Mouse (Mus musculus) embryonic fibroblast, embryonic 13.5 days (primary cell): ENCODE results near the gene Fcgr1. TPM values are rescaled to one million over a fixed set of nuclear protein-coding genes. Genes with fewer than 3 reads are reported as not detected.
A peak's percentile ranks its signal among the peaks of the same experiment; 100 is the strongest.
"Not testable (repeated sequence)": the region's sequence is repeated elsewhere in the genome, so short reads cannot be mapped to it uniquely, and the experiment has no call there.

Source experiments
- H3K27ac ChIP-seq: 2 replicates; pipeline ENCODE4 v1.5.1; 2012; ENCODE audit warnings: low read length, control low read depth, inconsistent platforms; ENCODE audit not compliant: insufficient read depth
- H3K4me1 ChIP-seq: 2 replicates; pipeline ENCODE4 v1.6.1; 2011; ENCODE audit warnings: low read length; ENCODE audit not compliant: control insufficient read depth, insufficient read depth
- H3K4me3 ChIP-seq: 2 replicates; pipeline ENCODE4 v1.5.1; 2011; ENCODE audit warnings: mild to moderate bottlenecking, control low read depth, low read length; ENCODE audit not compliant: insufficient read depth
- CTCF ChIP-seq: IDR thresholded peaks from 2 replicates; pipeline ENCODE4 v1.5.1; 2011; ENCODE audit warnings: mild to moderate bottlenecking, control low read depth, low read length, moderate library complexity, borderline replicate concordance; ENCODE audit not compliant: insufficient read depth
- POLR2A ChIP-seq: IDR thresholded peaks from 2 replicates; pipeline ENCODE4 v1.6.1; 2011; ENCODE audit warnings: low read depth, mild to moderate bottlenecking, control low read depth, low read length, moderate library complexity
- polyA plus RNA-seq: library from polyadenylated mRNA; stranded (reverse); fragments of >200 nt; gene quantifications from 2 replicates; pipeline ENCODE4 v1.2.4, GENCODE M21; 2011; ENCODE audit warnings: low read depth; ENCODE audit not compliant: missing spikeins, insufficient read length

Gene Fcgr1
- polyA plus RNA-seq, 1 experiment, result 0.61 TPM

DNA sequence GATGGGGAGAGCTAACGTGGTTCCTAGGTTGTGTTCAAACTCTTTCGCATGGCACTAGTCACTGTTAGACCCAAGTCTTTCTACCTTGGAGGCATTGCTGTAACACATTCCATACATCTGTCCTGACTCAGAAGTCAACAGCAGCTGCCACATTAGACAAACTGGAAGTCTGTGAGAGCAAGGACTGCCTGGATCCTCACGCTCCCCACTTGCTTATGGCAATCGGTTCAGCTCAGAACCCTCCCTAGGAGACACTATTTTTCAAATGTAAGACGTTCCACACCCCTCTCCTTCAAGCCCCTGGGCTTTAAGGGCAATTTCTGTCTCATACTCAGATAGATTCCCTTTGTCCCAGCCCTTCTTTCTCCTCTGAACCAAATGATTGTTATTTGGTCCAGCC, 8.3 kb upstream of the Fcgr1 start:
- Histone ChIP-seq H3K4me1 (no peaks in the 10 kb centered on the region), H3K27ac (no peak overlapping the region), H3K4me3 (no peak overlapping the region)
- TF ChIP-seq POLR2A (no peak), CTCF (no peak)

DNA sequence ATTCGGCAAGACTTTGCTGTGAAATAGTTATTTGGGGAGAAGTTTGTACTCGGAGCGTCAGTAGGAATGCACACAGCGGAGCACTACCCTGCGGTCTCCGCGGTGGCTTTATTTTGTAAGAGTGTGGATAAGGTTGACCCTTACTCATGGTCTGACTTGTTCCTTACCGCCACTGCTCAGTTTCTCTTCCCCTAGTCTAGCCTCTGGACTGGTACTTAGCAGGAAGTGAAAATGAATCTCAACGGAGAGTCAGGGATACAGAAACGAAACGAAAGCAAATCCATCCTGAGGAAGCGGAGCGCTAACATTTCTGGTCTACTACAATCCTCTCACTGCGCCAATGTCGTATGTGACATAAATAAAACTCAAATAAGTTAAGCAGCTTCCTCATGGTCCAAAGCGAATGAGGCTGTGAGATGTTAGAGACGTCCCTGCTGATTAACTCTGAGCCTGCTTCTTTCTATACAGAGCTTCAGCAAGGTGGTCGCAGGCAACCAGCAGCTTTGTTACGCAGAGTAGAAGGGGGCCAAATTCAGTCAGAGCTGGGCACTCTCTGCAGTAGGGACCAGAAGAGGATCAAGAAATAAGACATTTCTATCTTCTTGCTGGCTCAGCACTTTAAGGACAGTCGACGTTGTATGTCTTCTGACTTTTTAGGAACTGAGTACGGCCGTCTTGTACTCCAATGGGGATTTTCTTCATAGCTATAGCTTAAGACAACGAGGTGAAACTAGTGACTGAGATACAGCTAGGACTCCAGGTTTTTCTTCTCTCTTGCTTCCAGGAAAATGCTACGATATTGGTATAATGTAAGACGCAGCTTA, 7.1 kb upstream of the Fcgr1 start:
- Histone ChIP-seq H3K4me3 (peak overlapping the region; percentile 25), H3K4me1 (no peaks in the 10 kb centered on the region)
- TF ChIP-seq POLR2A, result no peak
- no peak for TF ChIP-seq CTCF

DNA sequence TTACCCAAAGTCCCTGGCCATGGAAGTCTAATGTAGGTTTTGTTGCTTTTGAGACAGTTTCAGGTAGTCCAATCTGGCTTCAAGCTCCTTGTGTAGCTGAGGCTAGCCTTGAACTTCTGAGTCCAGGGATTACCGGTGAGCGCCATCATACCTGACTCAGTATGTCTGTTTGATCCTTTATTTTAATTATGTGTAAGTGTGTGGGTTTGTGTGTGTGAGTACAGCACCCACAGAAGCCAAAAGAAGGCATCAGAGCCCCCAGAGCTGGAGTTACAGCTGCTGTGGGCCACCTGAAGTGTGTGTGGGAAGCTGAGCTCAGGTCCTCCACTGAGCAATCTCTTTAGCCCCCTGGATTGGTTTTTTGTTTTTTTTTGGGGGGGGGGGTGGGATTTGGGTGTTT, 5.8 kb upstream of the Fcgr1 start:
- no peak overlapping the region for H3K27ac ChIP-seq
- no peak for TF ChIP-seq POLR2A
- no peak for TF ChIP-seq CTCF
- no peak overlapping the region for H3K4me3 ChIP-seq
- H3K4me1 ChIP-seq, result no peaks in the 10 kb centered on the region

More for the DNA sequence above, 7.1 kb upstream of the Fcgr1 start:
- H3K27ac ChIP-seq, result no peak overlapping the region

DNA sequence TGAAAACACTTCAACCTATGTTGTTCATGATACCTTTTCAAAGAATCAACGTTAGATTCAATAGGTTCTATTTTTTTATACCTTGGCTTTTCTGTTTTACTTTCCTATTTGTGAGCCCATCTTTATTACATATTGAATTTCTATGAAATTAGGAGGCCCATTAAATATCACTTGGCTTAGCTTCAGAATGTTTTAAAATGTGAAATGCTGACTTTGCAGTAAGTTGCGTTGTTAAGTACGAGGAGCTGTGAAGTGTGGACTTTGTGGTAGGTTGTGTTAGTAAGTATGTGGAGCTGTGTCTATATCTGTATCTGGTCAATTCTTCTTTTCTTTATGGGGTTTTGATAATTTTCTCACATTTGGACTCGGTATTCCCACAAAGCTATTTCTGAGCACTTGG, 4.6 kb upstream of the Fcgr1 start:
- Histone ChIP-seq H3K4me1 (no peaks in the 10 kb centered on the region), H3K4me3 (no peak overlapping the region)
- TF ChIP-seq CTCF (no peak), POLR2A (no peak)

DNA sequence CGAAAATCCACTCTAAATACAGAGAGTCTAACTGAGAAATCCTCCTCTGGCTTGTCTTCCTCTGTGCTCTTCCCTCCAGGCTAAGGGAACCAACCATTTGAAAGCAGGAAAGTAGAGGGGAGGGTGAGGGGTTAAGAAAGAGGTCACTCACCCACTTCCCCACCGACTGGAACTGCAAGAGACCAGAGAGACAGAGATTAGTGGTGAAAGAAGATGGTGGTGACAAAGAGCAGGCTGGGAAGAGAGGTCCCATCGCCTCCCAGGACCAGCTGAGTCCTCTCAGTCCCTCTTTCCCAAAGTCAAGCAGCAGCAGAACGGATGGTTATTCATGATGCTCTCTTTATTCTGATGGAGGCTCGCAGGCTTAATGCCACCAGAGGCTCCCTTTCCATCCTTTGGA, 401 bp downstream of the Fcgr1 start:
- H3K4me3 ChIP-seq, result no peak overlapping the region
- no peaks in the 10 kb centered on the region for H3K4me1 ChIP-seq
- no peak for TF ChIP-seq POLR2A
- H3K27ac ChIP-seq, result no peak overlapping the region

More for the DNA sequence above, 4.6 kb upstream of the Fcgr1 start:
- H3K27ac ChIP-seq, result no peak overlapping the region

DNA sequence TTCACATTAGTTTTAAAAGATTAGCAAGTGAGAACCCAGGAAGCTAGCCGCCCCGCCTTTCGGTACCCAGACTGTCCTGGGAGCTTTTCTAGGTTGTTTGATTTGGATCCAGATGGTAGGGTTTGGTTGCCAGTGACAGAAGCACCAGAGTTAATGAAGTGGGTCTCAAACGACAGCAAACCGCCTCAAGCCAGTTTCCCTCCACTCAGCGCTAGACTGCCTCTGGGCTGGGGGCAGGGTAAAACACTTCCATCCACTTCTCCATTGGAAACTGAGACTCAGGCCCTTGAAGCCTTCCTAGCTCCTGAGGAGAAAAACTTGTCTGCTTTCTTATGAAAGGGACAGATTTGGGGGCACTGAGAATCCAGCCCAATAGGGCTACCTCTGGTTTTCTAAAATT, 1.1 kb downstream of the Fcgr1 start:
- TF ChIP-seq CTCF, result no peak
- no peak for TF ChIP-seq POLR2A
- Histone ChIP-seq H3K4me1 (no peaks in the 10 kb centered on the region), H3K27ac (no peak overlapping the region), H3K4me3 (no peak overlapping the region)

DNA sequence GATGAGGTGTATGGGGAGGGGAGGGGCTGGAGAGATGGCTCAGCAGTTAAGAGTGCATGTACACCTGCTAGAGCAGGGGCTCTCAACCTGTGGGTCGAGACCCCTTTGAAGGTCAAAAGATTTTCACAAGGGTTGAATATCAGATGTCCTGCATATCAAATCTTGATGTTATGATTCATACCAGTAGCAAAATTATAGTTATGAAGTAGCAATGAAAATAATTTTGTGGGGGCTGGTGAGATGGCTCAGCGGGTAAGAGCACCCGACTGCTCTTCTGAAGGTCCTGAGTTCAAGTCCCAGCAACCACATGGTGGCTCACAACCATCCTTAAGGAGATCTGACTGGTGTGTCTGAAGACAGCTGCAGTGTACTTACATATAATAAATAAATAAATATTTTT, 3.0 kb downstream of the Fcgr1 start:
- not testable (repeated sequence) for H3K4me3 ChIP-seq, H3K27ac ChIP-seq, H3K4me1 ChIP-seq

DNA sequence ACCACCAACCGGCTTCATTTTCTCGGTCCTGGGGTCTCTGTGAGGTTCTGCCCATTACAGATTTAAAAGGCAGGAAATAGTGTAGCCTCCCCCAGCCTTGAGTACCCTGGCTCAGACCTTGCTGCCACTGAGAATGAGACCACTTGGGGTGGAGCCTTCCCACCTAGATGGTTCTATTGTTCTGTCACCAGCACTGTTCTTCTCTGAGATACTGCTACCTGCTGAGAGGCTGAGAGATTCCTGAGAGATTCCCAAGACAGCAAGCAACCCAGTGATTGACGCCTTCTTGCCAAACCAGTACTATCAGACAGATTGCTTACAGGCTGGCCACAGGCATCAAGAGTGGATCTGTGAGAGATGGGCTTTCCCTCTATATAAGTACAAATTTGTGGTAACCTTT, 4.6 kb downstream of the Fcgr1 start:
- H3K4me1 ChIP-seq, result no peaks in the 10 kb centered on the region
- H3K27ac ChIP-seq, result no peak overlapping the region
- TF ChIP-seq POLR2A (no peak), CTCF (no peak)
- H3K4me3 ChIP-seq, result no peak overlapping the region

DNA sequence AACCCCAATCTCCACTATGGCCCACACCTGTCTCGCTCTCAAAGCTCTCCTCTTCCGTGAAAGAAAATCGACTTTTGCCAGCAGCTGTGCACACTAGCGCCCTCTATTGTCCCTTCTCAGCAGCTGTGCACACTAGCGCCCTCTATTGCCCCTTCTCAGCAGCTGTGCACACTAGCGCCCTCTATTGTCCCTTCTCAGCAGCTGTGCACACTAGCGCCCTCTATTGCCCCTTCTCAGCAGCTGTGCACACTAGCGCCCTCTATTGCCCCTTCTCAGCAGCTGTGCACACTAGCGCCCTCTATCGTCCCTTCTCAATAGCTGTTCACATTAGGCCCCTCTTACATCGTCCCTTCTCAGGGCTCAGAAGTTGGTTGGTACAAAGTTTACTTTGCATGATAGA, 6.4 kb downstream of the Fcgr1 start:
- peak; percentile 59 for TF ChIP-seq CTCF
- not testable (repeated sequence) for H3K27ac ChIP-seq, H3K4me3 ChIP-seq, H3K4me1 ChIP-seq

DNA sequence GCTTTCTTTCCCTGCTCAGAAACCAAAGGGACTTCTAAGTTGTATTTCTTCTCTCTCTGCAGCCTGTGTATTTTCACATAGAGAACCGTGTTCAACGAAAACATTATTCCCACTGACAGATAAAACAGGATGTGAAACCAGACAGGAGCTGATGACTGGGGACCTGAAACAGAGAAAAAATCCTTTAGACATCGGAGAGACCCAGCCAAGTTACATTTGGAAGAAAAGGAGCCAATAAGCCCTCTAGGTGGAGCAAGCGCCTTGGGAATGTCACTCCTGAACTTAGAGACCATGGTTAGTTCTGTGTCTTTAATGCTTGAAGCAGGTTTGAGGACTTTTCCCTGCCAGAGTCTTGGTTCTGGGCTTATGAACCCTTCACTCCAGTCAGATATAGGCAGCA, 9.3 kb downstream of the Fcgr1 start:
- TF ChIP-seq POLR2A, result no peak
- TF ChIP-seq CTCF, result no peak
- no peak overlapping the region for H3K27ac ChIP-seq
- no peak overlapping the region for H3K4me3 ChIP-seq
- H3K4me1 ChIP-seq, result no peaks in the 10 kb centered on the region

DNA sequence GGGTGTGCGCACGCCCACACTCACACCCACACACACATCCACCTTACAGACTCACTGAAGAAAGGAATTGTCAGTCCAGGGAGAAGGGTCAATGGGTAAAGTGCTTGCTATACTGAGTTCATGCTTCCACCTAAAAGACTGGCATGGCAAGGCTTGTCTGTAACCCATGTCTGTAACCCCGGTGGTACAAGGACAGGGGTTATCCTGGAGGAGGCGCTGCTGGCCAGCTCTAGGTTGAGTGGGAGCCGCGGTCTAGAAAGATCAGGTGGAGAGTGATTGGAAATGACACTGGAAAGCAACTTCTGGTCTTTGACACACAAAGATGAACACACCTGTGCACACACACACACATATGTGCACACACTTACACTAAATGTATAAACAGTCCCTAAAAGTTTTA, 13.1 kb downstream of the Fcgr1 start:
- Histone ChIP-seq H3K4me3 (no peak overlapping the region), H3K27ac (no peak overlapping the region), H3K4me1 (no peaks in the 10 kb centered on the region)
- TF ChIP-seq POLR2A (no peak), CTCF (no peak)
